Mouse (Mus musculus) left cerebral cortex, postnatal 14 days (tissue): ENCODE measurements at regions not wholly inside any gene's neighbourhood (a gene's known extent, or its start where the extent isn't known, plus 50 kb on each side); places are given as distances from the start of the nearest gene placed in this dataset.

ENCODE experiments used
- DNase-seq, 2 experiments: peaks; one replicate each; pipeline ENCODE4 v3.0.0; 2021 to 2022; ENCODE audit warnings: low spot score in 2 of 2, mixed read lengths in 1 of 2
- intact Hi-C: fragments of 180-260 bp; cut with DNase I; formaldehyde crosslinking; loops from one replicate; pipeline ENCODE4 v1.15.1; 2025

DNA sequence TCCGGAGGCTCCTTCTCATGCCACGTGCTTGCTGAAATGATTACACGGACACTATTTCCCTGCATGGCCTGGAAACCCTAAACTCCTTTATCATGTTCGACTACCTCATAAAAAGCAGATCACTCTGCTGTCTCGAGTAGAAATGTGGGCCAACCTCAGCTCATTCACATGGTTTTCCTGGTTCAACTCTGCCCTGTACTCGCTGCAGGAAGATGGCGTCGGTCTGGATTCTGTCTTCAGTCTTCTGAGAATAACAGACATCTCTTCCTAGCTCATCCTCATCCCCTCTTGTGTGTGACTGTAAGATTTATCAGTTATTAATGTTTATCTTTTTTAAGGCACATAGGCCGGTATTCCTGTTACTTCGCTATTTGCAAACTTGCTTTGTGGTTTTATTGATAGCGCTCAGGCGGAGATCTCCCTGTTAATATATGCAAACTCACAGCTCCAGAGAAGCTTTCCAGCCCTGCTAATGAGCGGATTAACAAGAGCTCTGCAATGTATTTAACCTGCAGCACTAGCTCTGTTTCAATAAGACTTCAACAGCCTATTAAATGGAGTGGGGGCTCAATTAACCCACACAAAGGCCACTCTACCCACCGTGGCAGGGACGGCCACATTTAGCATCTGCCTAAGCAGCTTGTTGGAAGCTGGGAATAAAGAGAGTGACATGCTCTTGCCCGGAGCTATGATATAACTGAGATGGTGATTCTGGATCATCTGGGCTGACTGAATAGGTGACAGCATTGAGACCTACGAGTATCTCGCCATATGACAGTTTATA lies 159.5 kb upstream of the Eomes start:
- DNase-seq: no peak
- intact Hi-C loops: no loop called here

DNA sequence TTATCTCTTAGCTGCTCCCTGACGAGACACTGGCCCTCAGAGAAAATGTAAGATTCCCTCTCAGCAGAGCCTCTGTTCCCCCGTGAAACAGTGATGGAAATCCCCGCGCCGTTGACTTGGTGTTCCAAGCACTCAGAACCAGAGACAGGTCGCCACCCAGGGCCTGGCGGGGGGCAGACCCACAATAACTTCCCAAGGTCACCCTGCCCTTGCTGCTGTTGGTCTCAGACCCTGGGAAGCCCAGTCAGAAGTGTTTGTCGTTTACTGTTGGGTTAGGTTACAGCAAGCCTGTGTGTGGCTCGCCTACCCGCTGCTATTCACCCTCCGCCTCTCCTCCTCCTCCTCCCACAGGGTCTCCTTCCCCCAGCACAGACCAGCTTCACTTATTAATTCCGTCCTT lies 154.2 kb upstream of the Eomes start:
- intact Hi-C loops: no loop called here

GRCm38 (mm10) chr9:118326656-118327055 lies 151.4 kb upstream of the Eomes start:
- DNase-seq: no peak
- intact Hi-C loops: no loop called here

More for the DNA sequence above, 154.2 kb upstream of the Eomes start:
- DNase-seq: no peak

DNA sequence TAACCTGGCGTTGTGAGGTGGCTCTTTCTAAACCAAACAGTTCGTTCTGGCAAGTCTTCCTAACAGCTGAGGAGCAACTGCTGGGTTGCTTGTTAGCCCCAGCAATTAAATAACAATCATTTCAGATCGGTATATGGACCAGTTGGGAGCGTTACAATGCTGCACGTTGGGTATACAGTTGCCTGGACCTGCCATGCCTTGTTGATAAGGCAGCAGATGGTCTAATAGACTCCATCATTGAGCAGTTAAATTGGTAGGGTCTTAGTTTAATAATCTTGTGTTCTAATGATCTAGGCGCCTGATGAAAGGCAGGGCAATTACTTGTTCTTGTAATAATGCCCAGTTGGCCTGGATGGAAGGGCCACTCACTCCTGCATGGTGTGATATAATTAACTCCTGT lies 150.1 kb upstream of the Eomes start:
- intact Hi-C loops: no loop called here
- DNase-seq: no peak

DNA sequence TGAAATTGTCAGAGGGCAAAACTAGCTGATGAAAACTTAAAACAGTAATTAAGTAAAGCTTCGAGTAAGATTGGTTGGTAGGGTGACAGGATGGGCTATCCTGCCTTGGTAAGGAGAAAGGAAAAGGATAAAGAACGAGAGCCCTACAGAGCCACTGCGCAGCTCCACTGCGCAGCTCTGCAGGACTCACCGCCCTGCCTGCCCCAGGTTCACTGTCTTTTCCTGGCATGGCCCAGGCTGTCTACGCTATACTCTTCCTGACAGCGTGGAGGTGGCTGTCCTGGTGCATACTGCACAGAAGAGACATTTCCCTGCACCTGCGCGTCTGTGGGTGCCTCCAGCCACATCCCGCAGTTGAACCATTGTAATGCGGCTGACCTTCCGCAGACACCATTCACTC lies 136.6 kb upstream of the Eomes start:
- intact Hi-C loops: no loop called here
- DNase-seq: no peak

GRCm38 (mm10) chr9:118354911-118355310 lies 123.1 kb upstream of the Eomes start:
- DNase-seq: no peak
- intact Hi-C loops: no loop called here

DNA sequence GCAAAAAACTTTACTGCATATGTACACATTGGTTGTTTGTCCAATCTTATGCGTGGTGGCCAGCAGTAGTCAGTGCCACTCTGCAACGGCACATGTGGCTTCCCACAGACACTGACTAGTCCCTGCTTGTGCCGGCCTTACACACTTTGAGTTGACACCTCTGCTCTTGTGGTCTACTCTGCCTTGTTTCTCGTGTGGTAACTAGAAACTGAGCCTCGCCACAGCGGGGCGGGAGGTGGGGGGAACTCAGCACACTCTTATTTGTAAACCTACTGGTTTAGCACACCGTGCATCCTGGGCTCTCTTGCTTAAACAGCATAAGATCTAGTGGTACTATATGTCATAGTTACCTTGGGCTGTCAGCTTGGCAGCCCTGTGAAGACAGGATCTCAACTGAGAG lies 120.6 kb upstream of the Eomes start:
- intact Hi-C loops: no loop called here
- no peak for DNase-seq

DNA sequence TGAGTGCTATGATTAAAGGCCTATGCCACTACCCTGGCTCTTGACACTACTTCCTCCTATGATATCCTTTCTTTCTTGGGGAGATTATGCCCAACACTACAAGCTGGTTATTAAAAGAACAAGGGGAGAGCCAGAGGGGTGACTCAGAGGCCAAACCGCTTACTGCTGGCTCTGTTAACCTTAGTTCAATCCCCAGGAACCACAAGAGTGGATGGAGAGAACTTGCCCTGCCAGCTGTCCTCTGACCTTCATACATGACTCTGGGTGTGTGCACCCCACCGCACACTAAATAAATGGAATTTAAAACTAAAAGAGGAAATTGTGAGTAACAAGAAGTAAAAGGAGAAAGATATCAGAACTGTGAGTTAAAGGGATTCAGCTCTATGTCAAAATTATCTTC lies 114.1 kb upstream of the Eomes start:
- no peak for DNase-seq
- intact Hi-C loops: no loop called here

DNA sequence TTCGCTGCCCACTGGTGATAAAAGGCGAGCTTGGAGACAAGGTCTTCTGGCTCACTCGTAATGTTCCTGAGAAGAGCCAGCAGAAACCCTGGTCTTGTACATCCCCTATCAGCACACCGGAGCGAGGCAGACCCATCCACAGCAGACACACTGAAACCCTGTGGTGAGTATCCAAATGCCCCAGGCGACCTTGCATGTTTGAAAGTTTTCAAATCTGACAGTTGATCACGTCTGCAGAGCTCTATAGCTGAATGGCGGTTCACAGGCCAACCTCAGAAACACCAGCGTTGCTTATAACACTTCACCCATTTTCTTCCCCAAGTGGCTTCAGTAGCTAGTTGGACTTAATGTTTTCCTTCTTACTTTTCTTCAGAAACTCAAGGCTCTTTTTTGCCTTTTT lies 112.6 kb upstream of the Eomes start:
- intact Hi-C loops: no loop called here
- no peak for DNase-seq

DNA sequence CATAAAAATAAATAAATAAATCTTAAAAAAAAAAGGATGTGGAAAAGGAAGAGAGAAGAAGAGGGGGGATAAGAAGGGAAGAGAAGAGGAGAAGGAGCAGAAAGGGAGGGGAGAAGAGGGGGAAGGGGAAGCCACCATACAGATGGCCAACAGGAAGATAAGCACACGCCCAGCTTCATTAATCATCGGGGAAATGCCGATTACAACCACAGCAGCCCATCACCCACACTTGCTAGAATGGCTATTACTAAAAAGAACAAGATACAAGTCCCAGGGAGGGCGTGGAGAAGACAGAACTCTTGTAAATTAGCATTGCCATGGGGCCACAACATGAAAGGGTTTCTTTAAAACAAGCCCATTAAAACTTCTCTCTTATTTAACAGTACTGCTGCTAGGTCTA lies 110.7 kb upstream of the Eomes start:
- no peak for DNase-seq
- intact Hi-C loops: no loop called here

DNA sequence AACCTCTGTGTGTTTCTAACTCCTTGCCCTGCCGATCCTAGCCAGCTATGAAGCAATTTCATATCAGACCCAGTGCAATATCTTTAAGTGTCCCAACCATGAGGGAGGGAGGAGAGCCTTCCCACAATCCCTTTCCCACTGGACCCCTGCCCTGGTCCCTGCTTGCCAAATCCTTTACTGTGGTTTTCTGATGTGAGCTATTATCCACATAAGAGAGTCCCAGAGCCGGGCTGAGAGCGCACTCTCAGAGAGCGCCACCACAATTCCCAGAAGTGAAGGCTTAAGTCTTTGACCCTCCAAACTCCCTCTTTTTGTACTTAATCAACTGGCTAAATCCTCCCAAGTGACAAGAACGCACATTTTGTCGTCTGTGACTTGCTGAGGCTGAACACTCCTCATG lies 107.4 kb upstream of the Eomes start:
- DNase-seq: no peak

GRCm38 (mm10) chr9:118374680-118375079 lies 103.3 kb upstream of the Eomes start:
- intact Hi-C loops: no loop called here
- no peak for DNase-seq

More for the DNA sequence above, 107.4 kb upstream of the Eomes start:
- intact Hi-C loops: no loop called here

GRCm38 (mm10) chr9:118379055-118379454 lies 99.0 kb upstream of the Eomes start:
- DNase-seq: peak; percentile 15 to 22
- intact Hi-C loops: no loop called here

DNA sequence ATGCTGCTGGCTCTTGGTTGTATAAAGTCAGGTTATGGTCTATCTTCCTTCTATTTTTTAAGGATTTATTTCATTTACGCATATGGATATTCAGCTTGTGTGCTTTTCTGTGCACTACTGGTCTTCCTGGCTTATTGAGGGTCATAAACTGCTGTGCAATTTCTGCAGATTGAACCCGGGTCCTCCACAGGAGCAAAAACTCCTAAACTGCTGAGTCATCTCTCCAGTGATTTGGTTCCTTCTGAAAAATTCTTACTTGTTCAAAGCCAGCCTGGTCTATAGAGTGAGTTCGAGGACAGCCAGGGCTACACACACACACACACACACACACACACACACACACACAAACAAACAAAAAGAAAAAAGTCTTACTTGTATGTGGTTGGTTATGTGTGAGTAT lies 95.5 kb upstream of the Eomes start:
- intact Hi-C loops: no loop called here
- no peak for DNase-seq

DNA sequence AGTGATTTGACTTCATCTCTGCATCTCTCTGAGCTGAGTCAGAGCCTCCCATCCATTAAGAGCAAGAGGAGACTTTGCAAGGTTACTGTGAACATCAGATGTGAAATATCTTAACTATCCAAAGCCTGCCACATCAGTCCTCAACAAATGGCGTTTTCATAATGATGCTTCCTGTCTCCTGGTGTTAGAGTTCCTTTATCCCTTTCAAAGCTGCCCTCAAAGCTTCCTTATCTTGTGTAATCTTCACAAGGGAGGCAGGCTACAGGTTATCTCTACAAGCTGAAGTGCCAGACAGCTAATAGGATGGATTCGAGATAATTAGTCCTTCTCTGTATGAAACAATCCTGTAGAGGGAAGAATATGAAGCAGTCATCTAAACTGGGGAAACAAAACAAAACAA lies 93.4 kb upstream of the Eomes start:
- no peak for DNase-seq

DNA sequence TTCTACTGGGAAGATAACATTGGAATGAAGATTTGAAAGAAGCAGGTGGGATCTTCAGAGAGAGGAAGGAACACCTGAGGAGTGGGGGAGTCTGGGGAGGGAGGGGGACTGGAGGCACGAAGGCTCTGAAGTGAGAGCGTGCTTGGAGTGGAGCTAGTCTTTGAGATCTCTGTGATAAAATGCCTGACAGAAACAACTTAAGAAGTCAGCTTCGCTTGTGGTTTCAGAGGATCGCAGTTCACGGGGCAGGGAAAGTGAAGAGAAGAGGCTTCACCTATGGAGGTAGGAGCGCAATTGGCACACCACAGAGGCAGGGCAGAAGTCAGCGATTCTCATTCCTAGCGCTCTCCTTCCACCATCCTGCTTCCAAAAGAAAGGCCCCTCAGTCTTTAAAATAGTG lies 90.4 kb upstream of the Eomes start:
- DNase-seq: no peak
- intact Hi-C loops: no loop called here

More for the DNA sequence above, 93.4 kb upstream of the Eomes start:
- intact Hi-C loops: no loop called here

GRCm38 (mm10) chr9:118389481-118390334 lies 88.3 kb upstream of the Eomes start:
- no peak for DNase-seq
- intact Hi-C loops: no loop called here

DNA sequence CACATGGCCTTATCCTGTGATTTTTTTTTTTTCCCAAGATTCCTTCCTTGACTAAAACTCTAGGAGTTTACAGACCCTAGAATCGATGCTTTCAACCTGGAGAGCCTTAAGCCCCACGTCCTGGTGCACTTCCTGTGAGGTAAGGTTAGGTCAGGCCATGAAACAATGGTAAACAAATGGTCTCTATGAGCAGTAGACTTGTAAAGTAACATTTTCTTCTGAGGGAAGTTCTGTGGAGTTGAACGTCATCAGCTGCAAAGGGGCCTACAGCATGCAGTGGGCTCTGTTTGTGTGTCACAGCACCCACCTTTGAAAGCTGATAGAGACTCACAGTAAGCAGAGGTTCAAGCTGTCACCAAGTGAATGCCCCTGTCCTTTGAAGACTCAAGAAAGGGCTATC lies 87.3 kb upstream of the Eomes start:
- no peak for DNase-seq
- intact Hi-C loops: no loop called here

DNA sequence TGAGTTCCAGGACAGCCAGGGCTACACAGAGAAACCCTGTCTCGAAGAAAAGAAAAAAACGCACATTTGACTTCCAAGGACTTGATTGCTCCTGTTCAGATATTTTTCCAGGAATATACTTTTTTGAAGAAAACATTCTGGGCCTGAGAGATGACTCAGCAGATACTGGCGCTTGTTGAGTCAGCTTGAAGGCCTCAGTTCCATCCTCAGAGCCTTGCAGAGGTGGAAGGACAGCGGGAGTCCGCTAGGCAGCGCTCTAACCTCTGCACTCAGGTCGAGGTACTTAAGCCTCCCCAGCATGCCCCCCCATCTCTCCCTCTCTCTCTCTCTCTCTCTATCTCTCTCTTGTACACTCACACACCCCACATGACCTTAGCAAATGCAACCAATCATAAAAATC lies 86.3 kb upstream of the Eomes start:
- intact Hi-C loops: no loop called here
- no peak for DNase-seq

DNA sequence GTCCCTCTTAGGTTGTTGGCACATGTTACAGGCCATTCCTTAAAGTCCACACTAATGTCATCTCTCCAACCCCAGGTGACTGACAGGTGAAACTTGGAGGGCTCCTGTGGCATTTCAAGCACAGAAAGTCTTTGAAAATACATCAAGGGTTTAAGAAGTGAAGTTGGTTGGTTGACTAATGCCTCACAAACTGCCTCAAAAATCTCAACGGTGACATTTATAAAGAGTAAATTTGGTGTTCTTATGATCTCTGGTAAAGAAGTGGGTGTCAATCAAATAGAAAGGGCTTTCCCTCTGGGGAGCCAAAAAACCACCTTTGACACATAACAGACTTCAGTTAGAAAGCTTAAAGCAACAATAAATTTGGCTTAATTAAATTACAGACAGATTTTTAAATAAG lies 85.2 kb upstream of the Eomes start:
- DNase-seq: no peak
- intact Hi-C loops: no loop called here

- intact Hi-C loops: no loop called here
- no peak for DNase-seq
Measured at GRCm38 (mm10) chr9:118393567-118393966, 84.4 kb upstream of the Eomes start.
